ENCODE assay signal across 16 mouse cellular contexts in the genomic region with DNA sequence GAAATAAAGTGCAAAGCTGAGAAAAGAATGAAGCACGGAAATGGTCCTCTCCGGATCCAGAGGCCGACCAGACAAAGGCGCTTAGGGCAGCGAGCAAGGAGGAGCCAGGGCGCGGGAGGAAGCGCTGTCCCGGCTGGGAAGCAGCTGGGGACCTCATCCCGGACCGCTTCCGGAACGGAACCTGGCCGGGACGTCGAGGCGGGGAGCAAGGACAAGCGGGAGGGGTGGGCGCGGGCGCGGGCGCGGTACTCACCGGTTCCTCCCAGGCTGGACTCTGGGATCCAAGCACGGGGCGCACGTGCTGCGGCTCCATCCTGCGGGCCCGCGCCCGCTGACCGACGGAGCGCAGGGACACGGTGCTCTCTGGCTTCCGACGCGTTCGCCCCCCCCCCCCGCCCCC. TPM values are rescaled to one million over a fixed set of nuclear protein-coding genes. Genes with fewer than 3 reads are reported as not detected.
DNase-seq lines count a peak whose midpoint lies in the region; ATAC-seq and TF ChIP-seq lines count a peak whose summit lies in the region.
"Not testable (repeated sequence)": the region's sequence is repeated elsewhere in the genome, so short reads cannot be mapped to it uniquely, and the experiment has no call there.
"Had no signal": no experiment of that assay in that cellular context is flagged by ENCODE, and none has a peak within 500 bp of the region (broad histone marks: within the 10 kb centered on the region; RNA-seq: fewer than 3 reads in every experiment).

No protein-coding gene starts in this region.

- 11% methylated on average over 10 of the region's 42 CpGs for WGBS in forebrain, postnatal 0 days
- WGBS in heart, embryonic 14.5 days, result 10% methylated on average over 5 of the region's 42 CpGs
- WGBS in midbrain, embryonic 12.5 days, result 10% methylated on average over 9 of the region's 42 CpGs

- not testable (repeated sequence) for H3K27me3 ChIP-seq in forebrain, postnatal 0 days (ENCODE audit: insufficient read depth, low read length); heart, embryonic 14.5 days (ENCODE audit: control insufficient read depth, insufficient read depth, low read length); midbrain, embryonic 12.5 days

- H3K4me1 ChIP-seq in forebrain, postnatal 0 days (ENCODE audit: insufficient read depth); heart, embryonic 14.5 days (ENCODE audit: control insufficient read depth in 2 of 2, insufficient read depth in 2 of 2, low read length in 2 of 2); midbrain, embryonic 12.5 days: not testable (repeated sequence)

- not testable (repeated sequence) for H3K36me3 ChIP-seq in forebrain, postnatal 0 days (ENCODE audit: insufficient read depth); heart, embryonic 14.5 days (ENCODE audit: control insufficient read depth, insufficient read depth, low read length); midbrain, embryonic 12.5 days

- H3K9ac ChIP-seq in forebrain, postnatal 0 days, result peak overlapping the region; percentile 37; the same call in 1 of the 2 replicates
- H3K9ac ChIP-seq in heart, embryonic 14.5 days (ENCODE audit: low read length); midbrain, embryonic 12.5 days (replicated peaks): not testable (repeated sequence)

- not testable (repeated sequence) for TF ChIP-seq CTCF in forebrain, postnatal 0 days (IDR thresholded peaks at IDR 0.05; ENCODE audit: low read depth)

- peak overlapping the region; percentile 48 for H3K4me2 ChIP-seq in forebrain, postnatal 0 days (ENCODE audit: low read depth)
- peak overlapping the region; percentile 37; the same call in 1 of the 2 replicates for H3K4me2 ChIP-seq in heart, embryonic 14.5 days (ENCODE audit: low read length)
- H3K4me2 ChIP-seq in midbrain, embryonic 12.5 days (replicated peaks), result peak overlapping the region; percentile 46

- DNase-seq in adrenal gland, postnatal 4 days (ENCODE audit: low spot score in 2 of 2), result peak; percentile 2 to 6
- not testable (repeated sequence) for DNase-seq in forebrain, postnatal 0 days
- peak; percentile 13 for DNase-seq in kidney, adult 9 months
- DNase-seq in left cerebral cortex, postnatal 10 days (ENCODE audit: extremely low spot score in 1 of 2, low spot score in 2 of 2), result peak; percentile 7 to 56
- peak; percentile 0 to 6 for DNase-seq in spleen, postnatal 14 days (ENCODE audit: low spot score in 2 of 2)
- DNase-seq in urinary bladder, postnatal 4 days (ENCODE audit: low spot score in 2 of 2), result peak; percentile 24 to 58

- intact Hi-C loops in left cerebral cortex, postnatal 10 days (cut with DNase I), result not testable (repeated sequence)

- H3K9me3 ChIP-seq in forebrain, postnatal 0 days (ENCODE audit: low read length); heart, embryonic 14.5 days (ENCODE audit: control insufficient read depth, low read length); midbrain, embryonic 12.5 days: not testable (repeated sequence)

- not testable (repeated sequence) for H3K4me3 ChIP-seq in forebrain, postnatal 0 days (ENCODE audit: low read depth, low read length); heart, embryonic 14.5 days (ENCODE audit: control insufficient read depth in 1 of 2, insufficient read depth in 1 of 2, low read depth in 1 of 2, low read length in 2 of 2)
- H3K4me3 ChIP-seq in midbrain, embryonic 12.5 days, result peak overlapping the region; percentile 31

- ATAC-seq in forebrain, postnatal 0 days; heart, embryonic 14.5 days (ENCODE audit: insufficient number of reproducible peaks, insufficient read depth, low FRiP score, low read depth); midbrain, embryonic 12.5 days (ENCODE audit: low FRiP score, low read depth): not testable (repeated sequence)

- not testable (repeated sequence) for H3K27ac ChIP-seq in forebrain, postnatal 0 days (ENCODE audit: low read depth, low read length); heart, embryonic 14.5 days (replicated peaks in 1 of 2; ENCODE audit: control insufficient read depth in 1 of 2, insufficient read depth in 1 of 2, low read depth in 2 of 2, low read length in 2 of 2); midbrain, embryonic 12.5 days (replicated peaks)

RNA-seq across cellular contexts. Expression of a gene that starts 14.5 kb away (rescaled TPM):
- 1 to 10 TPM in 1 of 2 experiments, not detected in 1; 1.4 TPM for total RNA-seq in adrenal gland, postnatal 4 days (2021)
- 4.2 and 6.4 TPM in 2 replicates for total RNA-seq in forebrain, postnatal 0 days (2014; rRNA removed)
- polyA plus RNA-seq in forebrain, postnatal 0 days (2015; fragmentation: Nextera tagmentation; extraction: Ambion mirVana), result 6.3 and 8.7 TPM in 2 replicates
- 1.8 and 6.5 TPM in 2 replicates for polyA plus RNA-seq in heart, embryonic 14.5 days (2014; fragmentation: Nextera tagmentation; extraction: Ambion mirVana)
- 1 to 10 TPM; 2.0 to 7.0 TPM for total RNA-seq in left cerebral cortex, postnatal 10 days (2021)
- polyA plus RNA-seq in midbrain, embryonic 12.5 days (2016; fragmentation: Nextera tagmentation; extraction: Ambion mirVana), result 1.5 and 2.0 TPM in 2 replicates
- total RNA-seq: common myeloid progenitor, adult 5-6 weeks; megakaryocyte, adult 5-6 weeks had no signal
- polyA plus RNA-seq: Patski had no signal

RNA-seq across cellular contexts. Expression of a gene that starts 17.6 kb away (rescaled TPM):
- total RNA-seq in adrenal gland, postnatal 4 days (2021), result not detected
- total RNA-seq in forebrain, postnatal 0 days (2014; rRNA removed), result not detected in 2 replicates
- polyA plus RNA-seq in forebrain, postnatal 0 days (2015; fragmentation: Nextera tagmentation; extraction: Ambion mirVana), result not detected in 2 replicates
- not detected in 2 replicates for polyA plus RNA-seq in heart, embryonic 14.5 days (2014; fragmentation: Nextera tagmentation; extraction: Ambion mirVana)
- not detected for total RNA-seq in left cerebral cortex, postnatal 10 days (2021)
- polyA plus RNA-seq in midbrain, embryonic 12.5 days (2016; fragmentation: Nextera tagmentation; extraction: Ambion mirVana), result not detected in 2 replicates
- total RNA-seq: common myeloid progenitor, adult 5-6 weeks; megakaryocyte, adult 5-6 weeks had no signal
- polyA plus RNA-seq: brain, embryonic 14.5 days; heart, embryonic 16.5 days; kidney, embryonic 16.5 days; liver, embryonic 11.5 days; neural tube, embryonic 11.5 days; Patski had no signal

RNA-seq across cellular contexts. Expression of a gene that starts 36.6 kb away (rescaled TPM):
- not detected for total RNA-seq in adrenal gland, postnatal 4 days (2021)
- total RNA-seq in forebrain, postnatal 0 days (2014; rRNA removed), result not detected in 2 replicates
- not detected in 2 replicates for polyA plus RNA-seq in forebrain, postnatal 0 days (2015; fragmentation: Nextera tagmentation; extraction: Ambion mirVana)
- polyA plus RNA-seq in heart, embryonic 14.5 days (2014; fragmentation: Nextera tagmentation; extraction: Ambion mirVana), result not detected in 2 replicates
- total RNA-seq in left cerebral cortex, postnatal 10 days (2021), result not detected
- polyA plus RNA-seq in midbrain, embryonic 12.5 days (2016; fragmentation: Nextera tagmentation; extraction: Ambion mirVana), result not detected in 2 replicates
- total RNA-seq: common myeloid progenitor, adult 5-6 weeks; megakaryocyte, adult 5-6 weeks had no signal
- polyA plus RNA-seq: brain, embryonic 14.5 days; heart, embryonic 16.5 days; kidney, embryonic 16.5 days; liver, embryonic 11.5 days; neural tube, embryonic 11.5 days; Patski had no signal
